Mouse (Mus musculus) stomach, postnatal 0 days (tissue): ENCODE measurements around the gene Acsl4. TPM values are rescaled to one million over a fixed set of nuclear protein-coding genes. Genes with fewer than 3 reads are reported as not detected.

ENCODE experiments used
- ATAC-seq: fragments of 200-750 bp; cut with Nextera tagmentation; 2 replicates; pipeline ENCODE4 v1.8.0; 2017; ENCODE audit not compliant: low FRiP score, low TSS enrichment
- DNase-seq: peaks from one replicate; pipeline ENCODE4 v3.0.0-alpha.2; 2016; ENCODE audit warnings: low spot score
- H3K27ac ChIP-seq: fragments of 300-500 bp; sonication (generic); replicated peaks from 2 replicates; pipeline ENCODE4 v1.5.1; 2014; ENCODE audit warnings: mild to moderate bottlenecking, control low read depth
- H3K27me3 ChIP-seq: fragments of 300-500 bp; sonication (generic); 2 replicates; pipeline ENCODE4 v1.6.1; 2014; ENCODE audit warnings: low read length; ENCODE audit not compliant: control insufficient read depth, insufficient read depth
- H3K36me3 ChIP-seq: fragments of 300-500 bp; sonication (generic); 2 replicates; pipeline ENCODE4 v1.6.1; 2014; ENCODE audit warnings: low read length, mixed read lengths; ENCODE audit not compliant: control insufficient read depth, insufficient read depth
- H3K4me1 ChIP-seq: fragments of 300-500 bp; sonication (generic); replicated peaks from 2 replicates; pipeline ENCODE4 v1.6.1; 2014; ENCODE audit warnings: antibody characterized with exemption; ENCODE audit not compliant: control insufficient read depth, insufficient read depth
- H3K4me2 ChIP-seq: fragments of 300-500 bp; sonication (generic); replicated peaks from 2 replicates; pipeline ENCODE4 v1.6.1; 2014; ENCODE audit warnings: low read depth, mild to moderate bottlenecking, control low read depth, moderate library complexity
- H3K4me3 ChIP-seq: fragments of 300-500 bp; sonication (generic); 2 replicates; pipeline ENCODE4 v1.5.1; 2014; ENCODE audit warnings: low read depth, low read length, control low read depth
- H3K9ac ChIP-seq: fragments of 300-500 bp; sonication (generic); 2 replicates; pipeline ENCODE4 v1.6.1; 2014; ENCODE audit warnings: mild to moderate bottlenecking, low read length, control low read depth, mixed read lengths
- H3K9me3 ChIP-seq: fragments of 300-500 bp; sonication (generic); 2 replicates; pipeline ENCODE4 v1.6.1; 2016; ENCODE audit warnings: low read length; ENCODE audit not compliant: control insufficient read depth
- CTCF ChIP-seq: IDR thresholded peaks from 2 replicates; pipeline ENCODE4 v1.5.1; 2016; ENCODE audit warnings: antibody characterized with exemption, low read depth, mild to moderate bottlenecking, moderate library complexity
- EP300 ChIP-seq: optimal IDR thresholded peaks from 2 replicates; pipeline ENCODE3; 2016; ENCODE audit warnings: antibody characterized with exemption
- WGBS: fragments of 180-500 bp; shearing (Covaris S2); extraction: QIAGEN DNeasy Blood & Tissue Kit; methylation state at CpG from one replicate; pipeline ENCODE4 v1.1.7; 2014; 5-methylcytosine and 5-hydroxymethylcytosine counted together
- polyA plus RNA-seq: library from polyadenylated mRNA; unstranded; fragments of >200 nt; fragmentation: Nextera tagmentation; extraction: Ambion mirVana; gene quantifications from 2 replicates; pipeline ENCODE4 v1.2.1, GENCODE M21; 2015

Acsl4 gene
- polyA plus RNA-seq, 1 experiment from 2014 or later, result 9.1 TPM

DNA sequence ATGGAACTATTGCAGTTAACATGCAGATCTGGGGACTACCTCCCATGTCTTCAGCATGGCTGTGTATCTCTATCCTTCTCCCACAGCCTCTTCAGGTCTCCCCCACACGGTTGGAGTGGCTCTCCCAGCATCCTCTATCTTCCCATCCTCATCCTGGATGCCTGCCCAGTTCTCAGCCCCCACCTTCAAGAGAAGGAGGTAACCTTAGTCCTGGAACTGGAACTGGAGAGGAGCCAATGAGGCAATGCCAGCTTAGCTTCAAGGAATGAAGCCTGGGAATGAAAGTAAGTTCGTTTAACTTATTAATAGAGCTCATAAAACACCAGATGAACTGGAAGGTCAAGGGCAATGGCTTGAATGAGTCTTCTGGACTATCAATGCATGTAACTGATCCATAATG is 86.9 kb downstream of the Acsl4 start:
- DNase-seq (no peak), ATAC-seq (no peak)
- no peak overlapping the region for H3K9ac ChIP-seq
- TF ChIP-seq EP300, result no peak
- TF ChIP-seq CTCF, result no peak
- no peak overlapping the region for H3K4me3 ChIP-seq
- H3K9me3 ChIP-seq, result no peaks in the 10 kb centered on the region
- no peak overlapping the region for H3K4me2 ChIP-seq
- H3K36me3 ChIP-seq, result no peaks in the 10 kb centered on the region
- H3K27ac ChIP-seq, result no peak overlapping the region
- 0 out of 2 replicates have a peak, but pooled peaks cover 2% of the 10 kb centered on the region for H3K4me1 ChIP-seq
- no peaks in the 10 kb centered on the region for H3K27me3 ChIP-seq
- WGBS, result 39% methylated on average over 2 of the region's 2 CpGs

DNA sequence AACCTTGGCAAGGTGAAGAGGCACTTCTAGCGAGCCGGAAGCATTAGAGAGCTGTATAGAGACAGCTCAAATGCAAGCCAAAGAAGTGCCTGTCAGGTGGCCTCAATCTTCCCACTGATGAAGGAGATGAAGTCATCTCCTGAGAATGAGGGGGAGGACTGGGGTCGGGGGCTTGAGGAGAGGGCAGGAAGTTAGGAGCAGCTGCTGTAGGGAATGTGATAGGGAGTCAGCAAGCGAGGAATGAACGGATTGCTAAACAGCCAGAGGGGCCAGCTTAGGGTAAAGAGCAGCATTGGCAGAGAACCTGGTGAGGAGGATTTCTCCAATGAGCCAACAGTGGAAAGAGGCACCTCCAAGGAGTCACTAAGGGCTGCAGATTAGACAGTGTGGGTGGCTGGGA is 104.4 kb downstream of the Acsl4 start:
- Histone ChIP-seq H3K9me3 (no peaks in the 10 kb centered on the region), H3K36me3 (no peaks in the 10 kb centered on the region), H3K4me1 (no peaks in the 10 kb centered on the region), H3K4me2 (no peak overlapping the region), H3K27ac (no peak overlapping the region), H3K27me3 (no peaks in the 10 kb centered on the region), H3K9ac (no peak overlapping the region), H3K4me3 (no peak overlapping the region)
- DNase-seq (no peak), ATAC-seq (no peak)
- TF ChIP-seq CTCF, result no peak
- no peak for TF ChIP-seq EP300
- WGBS, result 49% methylated on average over 5 of the region's 5 CpGs

- DNase-seq (no peak), ATAC-seq (no peak)
- Histone ChIP-seq H3K9ac (no peak overlapping the region), H3K27ac (no peak overlapping the region), H3K36me3 (no peaks in the 10 kb centered on the region), H3K9me3 (no peaks in the 10 kb centered on the region), H3K27me3 (no peaks in the 10 kb centered on the region), H3K4me1 (no peaks in the 10 kb centered on the region), H3K4me2 (no peak overlapping the region), H3K4me3 (no peak overlapping the region)
- TF ChIP-seq CTCF (no peak), EP300 (no peak)
- 27% methylated on average over 3 of the region's 3 CpGs for WGBS
These were observed 113.8 kb downstream of the Acsl4 start for GRCm38 (mm10) chrX:142276573-142276972.

DNA sequence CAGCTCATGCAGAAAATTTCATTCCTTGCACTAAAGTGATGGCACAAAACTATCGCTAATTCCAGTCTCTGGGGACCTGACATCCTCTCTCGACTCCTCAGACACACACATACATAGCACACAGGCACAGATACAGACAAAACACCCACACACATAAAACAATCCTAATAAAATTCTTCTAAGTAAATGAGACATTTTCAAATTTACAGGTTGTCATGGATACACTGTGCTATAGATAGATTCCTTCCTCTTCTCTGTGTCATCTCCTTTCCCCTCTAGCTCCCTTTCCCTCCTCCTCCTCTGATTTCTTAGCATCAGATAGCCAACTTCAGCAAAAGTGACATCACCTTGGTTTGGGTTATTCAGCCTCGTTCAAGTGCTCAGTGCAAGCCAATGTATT is 114.3 kb downstream of the Acsl4 start:
- Histone ChIP-seq H3K4me2 (no peak overlapping the region), H3K36me3 (no peaks in the 10 kb centered on the region), H3K9me3 (no peaks in the 10 kb centered on the region), H3K4me1 (no peaks in the 10 kb centered on the region), H3K27ac (no peak overlapping the region), H3K27me3 (no peaks in the 10 kb centered on the region), H3K9ac (no peak overlapping the region), H3K4me3 (no peak overlapping the region)
- TF ChIP-seq EP300 (no peak), CTCF (no peak)
- no peak for DNase-seq
- 49% methylated on average over 3 of the region's 3 CpGs for WGBS
- ATAC-seq, result no peak

Other genes starting within 250 kb of the Acsl4 start
- gene Gucy2f, start 193.6 kb downstream of the Acsl4 start, polyA plus RNA-seq, result 0.02 TPM in 1 of 2 replicates, not detected in the other
- 16.0 and 16.8 TPM in 2 replicates for gene Nxt2, start 163.8 kb downstream of the Acsl4 start, polyA plus RNA-seq
- 11.3 and 11.8 TPM in 2 replicates for gene Kcne1l, start 84.2 kb downstream of the Acsl4 start, polyA plus RNA-seq